Mouse (Mus musculus) C2C12 (cell line): Measurements from ENCODE around the gene Plxna1. TPM values are rescaled to one million over a fixed set of nuclear protein-coding genes. Genes with fewer than 3 reads are reported as not detected.

Experiments
- H3K27me3 ChIP-seq: one replicate; pipeline ENCODE4 v1.6.1; 2011; ENCODE audit not compliant: control insufficient read depth, insufficient read depth, insufficient read length
- H3K36me3 ChIP-seq: one replicate; pipeline ENCODE4 v1.6.1; 2011; ENCODE audit not compliant: control insufficient read depth, insufficient read depth
- H3K4me3 ChIP-seq: one replicate; pipeline ENCODE4 v1.5.1; 2011; ENCODE audit warnings: mild to moderate bottlenecking, control low read depth; ENCODE audit not compliant: poor library complexity, insufficient read depth, severe bottlenecking
- H3K79me2 ChIP-seq: one replicate; pipeline ENCODE4 v1.6.1; 2011; ENCODE audit not compliant: control insufficient read depth, insufficient read depth
- H3K79me3 ChIP-seq: one replicate; pipeline ENCODE4 v1.6.1; 2011; ENCODE audit warnings: low read depth, control low read depth
- H3ac ChIP-seq: one replicate; pipeline ENCODE3; 2011; ENCODE audit warnings: low read depth; ENCODE audit not compliant: control insufficient read depth, insufficient read length
- CEBPB ChIP-seq: IDR thresholded peaks from one replicate; pipeline ENCODE4 v1.6.1; 2011; ENCODE audit warnings: low read depth, mild to moderate bottlenecking, control low read depth, moderate library complexity
- CTCF ChIP-seq: IDR thresholded peaks from one replicate; pipeline ENCODE4 v1.5.1; 2011; ENCODE audit not compliant: control insufficient read depth, insufficient read depth, insufficient read length
- FOSL1 ChIP-seq: IDR thresholded peaks from one replicate; pipeline ENCODE4 v1.8.0; 2011; ENCODE audit warnings: mild to moderate bottlenecking, low read length; ENCODE audit not compliant: poor library complexity, insufficient read depth, severe bottlenecking
- MAX ChIP-seq: IDR thresholded peaks from one replicate; pipeline ENCODE4 v1.6.1; 2011; ENCODE audit warnings: mild to moderate bottlenecking, control low read depth
- MYOD1 ChIP-seq: IDR thresholded peaks from one replicate; pipeline ENCODE4 v1.6.1; 2011; ENCODE audit warnings: low read depth; ENCODE audit not compliant: control insufficient read depth, insufficient read length
- MYOG ChIP-seq: IDR thresholded peaks from one replicate; pipeline ENCODE4 v1.6.1; 2011; ENCODE audit not compliant: control insufficient read depth, insufficient read length; ENCODE audit errors: extremely low read depth
- USF1 ChIP-seq: IDR thresholded peaks from one replicate; pipeline ENCODE4 v1.6.1; 2011; ENCODE audit warnings: low read depth, mild to moderate bottlenecking, control low read depth, moderate library complexity
- polyA plus RNA-seq: library from polyadenylated mRNA; unstranded; fragments of >200 nt; fragmentation: generic; extraction: Trizol; gene quantifications from one replicate; pipeline ENCODE4 v1.2.1, GENCODE M21; 2012; ENCODE audit warnings: missing spikeins

Gene Plxna1
- polyA plus RNA-seq, 1 experiment: 40.9 TPM

DNA sequence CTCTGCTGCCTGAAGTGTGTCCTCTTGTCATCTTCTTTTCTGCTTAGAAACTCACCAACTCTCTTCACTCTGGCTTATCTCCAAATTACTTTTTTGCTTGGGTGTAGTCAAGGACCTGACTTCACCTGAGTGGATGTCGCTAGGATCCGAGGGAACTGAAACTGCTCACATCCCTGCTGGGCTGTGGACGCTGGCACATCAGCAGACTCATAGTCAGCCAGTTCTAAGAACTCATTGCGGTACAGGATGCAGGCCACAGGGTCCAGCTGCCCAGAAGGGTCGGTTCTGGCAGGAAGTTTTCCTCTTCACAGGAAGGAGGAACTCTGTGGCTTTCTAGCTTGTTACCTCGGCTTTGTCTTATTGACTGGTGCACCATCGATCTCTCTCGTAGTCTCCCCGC lies 62.6 kb downstream of the Plxna1 start:
- Histone ChIP-seq H3K27me3 (no peaks in the 10 kb centered on the region), H3ac (no peak overlapping the region), H3K79me2 (no peaks in the 10 kb centered on the region), H3K4me3 (no peak overlapping the region), H3K79me3 (no peaks in the 10 kb centered on the region), H3K36me3 (no peaks in the 10 kb centered on the region)
- no peak for TF ChIP-seq FOSL1
- TF ChIP-seq CTCF: no peak
- no peak for TF ChIP-seq MAX
- no peak for TF ChIP-seq MYOG
- TF ChIP-seq MYOD1: no peak
- TF ChIP-seq CEBPB: no peak
- no peak for TF ChIP-seq USF1

- Histone ChIP-seq H3ac (no peak overlapping the region), H3K79me3 (no peaks in the 10 kb centered on the region)
- TF ChIP-seq USF1 (no peak), CTCF (no peak), FOSL1 (no peak), MAX (no peak), CEBPB (no peak), MYOD1 (no peak), MYOG (no peak)
Observed at GRCm38 (mm10) chr6:89296909-89297695, 65.3 kb downstream of the Plxna1 start.

DNA sequence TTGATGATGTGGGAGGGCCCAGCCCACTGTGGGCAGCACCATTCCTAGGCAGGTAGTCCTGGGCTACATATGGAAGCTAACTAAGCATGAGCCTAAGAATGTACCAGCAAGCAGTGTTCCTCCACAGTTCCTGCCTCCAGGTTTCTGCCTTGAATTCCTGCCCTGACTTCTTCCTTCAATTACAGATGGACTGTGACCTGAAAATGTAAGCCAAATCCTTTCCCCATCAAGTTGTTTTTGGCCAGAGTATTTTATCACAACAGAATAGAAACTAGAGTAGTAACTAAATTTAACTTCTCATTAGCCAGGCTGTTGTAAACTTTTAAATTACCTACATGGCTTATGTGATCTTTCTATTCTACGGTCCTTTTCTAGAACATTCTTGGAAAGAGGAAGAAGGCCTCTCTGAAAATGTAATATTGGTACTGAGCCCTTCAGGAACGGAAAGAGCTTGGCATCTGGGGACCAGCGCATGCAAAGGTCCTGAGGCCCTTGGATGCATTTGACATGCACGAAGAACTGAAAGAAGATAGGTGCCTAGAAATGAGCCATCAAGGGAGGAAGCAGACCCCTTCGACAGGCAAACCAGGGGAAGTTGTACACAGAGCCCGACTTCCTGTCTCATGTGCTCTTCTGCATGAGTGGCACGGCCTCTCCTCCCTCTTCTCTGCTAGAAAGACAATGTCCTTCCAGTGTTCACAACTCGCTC lies 66.3 kb downstream of the Plxna1 start:
- H3K79me3 ChIP-seq: no peaks in the 10 kb centered on the region
- H3K36me3 ChIP-seq: no peaks in the 10 kb centered on the region
- no peak overlapping the region for H3ac ChIP-seq
- H3K27me3 ChIP-seq: no peaks in the 10 kb centered on the region
- H3K79me2 ChIP-seq: no peaks in the 10 kb centered on the region
- TF ChIP-seq CEBPB: no peak
- TF ChIP-seq MYOG: no peak
- no peak for TF ChIP-seq FOSL1
- TF ChIP-seq MYOD1: no peak
- TF ChIP-seq CTCF: no peak
- no peak for TF ChIP-seq USF1
- no peak for TF ChIP-seq MAX
- H3K4me3 ChIP-seq: no peak overlapping the region

More at GRCm38 (mm10) chr6:89296909-89297695, 65.3 kb downstream of the Plxna1 start:
- Histone ChIP-seq H3K27me3 (no peaks in the 10 kb centered on the region), H3K4me3 (no peak overlapping the region), H3K36me3 (no peaks in the 10 kb centered on the region), H3K79me2 (no peaks in the 10 kb centered on the region)

DNA sequence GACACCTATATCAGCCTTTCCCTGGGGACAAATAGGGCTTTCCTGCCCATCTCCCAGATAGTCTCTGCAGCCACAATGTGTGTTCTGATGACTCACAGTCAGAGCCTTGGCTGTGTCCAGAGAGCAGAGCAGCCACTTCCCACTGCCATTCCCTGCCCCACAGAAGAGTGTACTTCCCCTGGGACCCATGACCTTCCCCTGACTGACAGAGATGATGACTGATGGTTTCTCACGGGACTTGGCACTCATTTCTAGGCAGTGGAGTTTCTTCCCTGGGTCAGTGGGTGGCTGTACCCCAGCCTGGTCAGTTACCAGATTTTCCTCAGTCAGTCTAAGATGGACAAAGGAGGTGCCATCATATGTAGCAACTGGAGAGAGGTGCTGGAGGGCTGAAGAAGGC lies 67.8 kb downstream of the Plxna1 start:
- TF ChIP-seq MYOG: no peak
- TF ChIP-seq MAX: no peak
- no peak for TF ChIP-seq MYOD1
- TF ChIP-seq CTCF: no peak
- Histone ChIP-seq H3ac (no peak overlapping the region), H3K79me2 (no peaks in the 10 kb centered on the region), H3K36me3 (no peaks in the 10 kb centered on the region), H3K27me3 (no peaks in the 10 kb centered on the region), H3K79me3 (no peaks in the 10 kb centered on the region), H3K4me3 (no peak overlapping the region)

DNA sequence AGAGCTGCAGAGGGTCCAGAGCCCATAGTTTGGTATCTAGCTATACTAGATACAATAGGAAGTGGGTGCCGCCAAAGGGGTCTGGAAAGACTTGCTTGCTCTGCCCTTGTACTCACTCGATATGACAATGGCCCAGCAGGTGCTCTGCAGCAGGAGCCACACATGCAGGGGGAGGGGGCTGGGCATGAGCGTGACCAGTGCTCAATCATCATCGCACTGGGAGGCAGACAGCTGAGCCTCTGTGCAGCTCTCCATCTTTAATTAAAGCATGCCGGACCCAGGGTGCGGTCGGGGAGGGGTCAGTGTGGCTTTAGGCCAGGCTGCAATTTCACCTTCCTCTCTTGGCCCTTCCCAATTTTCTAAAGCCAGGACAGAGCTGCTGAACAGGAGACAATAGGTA lies 70.9 kb downstream of the Plxna1 start:
- Histone ChIP-seq H3K79me3 (no peaks in the 10 kb centered on the region), H3K79me2 (no peaks in the 10 kb centered on the region), H3K27me3 (no peaks in the 10 kb centered on the region), H3K36me3 (no peaks in the 10 kb centered on the region), H3K4me3 (no peak overlapping the region), H3ac (no peak overlapping the region)
- no peak for TF ChIP-seq MAX
- no peak for TF ChIP-seq USF1
- TF ChIP-seq MYOG: no peak
- TF ChIP-seq CEBPB: no peak
- TF ChIP-seq FOSL1: no peak
- no peak for TF ChIP-seq MYOD1
